Mouse (Mus musculus) ES-E14 (cell line): Measurements from ENCODE around the gene Sept9. TPM values are rescaled to one million over a fixed set of nuclear protein-coding genes. Genes with fewer than 3 reads are reported as not detected.

Experiments used
- DNase-seq: peaks from one replicate; pipeline ENCODE4 v3.0.0-alpha.2; 2013; ENCODE audit warnings: low read depth, low spot score
- H3K27ac ChIP-seq: 2 replicates; pipeline ENCODE4 v1.5.1; 2012; ENCODE audit warnings: low read depth, mild to moderate bottlenecking, low read length, moderate library complexity, mixed read lengths; ENCODE audit not compliant: poor library complexity, insufficient read depth, severe bottlenecking
- H3K36me3 ChIP-seq: 2 replicates; pipeline ENCODE4 v1.6.1; 2012; ENCODE audit warnings: mild to moderate bottlenecking, low read length, moderate library complexity, mixed read lengths; ENCODE audit not compliant: control insufficient read depth, poor library complexity, insufficient read depth, severe bottlenecking
- H3K4me1 ChIP-seq, 2 experiments: fragments of 150-350 bp in 1 of 2; sonication (generic) in 1 of 2; 2 replicates each; pipeline ENCODE4 v1.6.1; 2012; ENCODE audit warnings: low read length in 2 of 2, mild to moderate bottlenecking in 1 of 2, mixed read lengths in 1 of 2; ENCODE audit not compliant: control insufficient read depth in 2 of 2, insufficient read depth in 2 of 2, poor library complexity in 1 of 2
- H3K4me3 ChIP-seq, 2 experiments: fragments of 150-350 bp in 1 of 2; sonication (generic) in 1 of 2; 2 replicates each; pipeline ENCODE4 v1.5.1; 2012; ENCODE audit warnings: low read length in 2 of 2, low read depth in 1 of 2, mild to moderate bottlenecking in 1 of 2, mixed read lengths in 1 of 2; ENCODE audit not compliant: insufficient read depth in 1 of 2, poor library complexity in 1 of 2, severe bottlenecking in 1 of 2
- H3K9ac ChIP-seq: 2 replicates; pipeline ENCODE4 v1.6.1; 2012; ENCODE audit warnings: low read depth, mild to moderate bottlenecking, low read length, mixed read lengths; ENCODE audit not compliant: poor library complexity, insufficient read depth, severe bottlenecking
- H3K9me3 ChIP-seq: fragments of 150-350 bp; sonication (generic); 2 replicates; pipeline ENCODE4 v1.6.1; 2012; ENCODE audit warnings: low read depth, mild to moderate bottlenecking, low read length; ENCODE audit not compliant: control insufficient read depth, insufficient read depth
- CHD2 ChIP-seq: IDR thresholded peaks from 2 replicates; pipeline ENCODE4 v1.6.1; 2014; ENCODE audit warnings: mild to moderate bottlenecking, low read depth, low read length, inconsistent platforms
- HCFC1 ChIP-seq: IDR thresholded peaks from 2 replicates; pipeline ENCODE4 v1.6.1; 2012; ENCODE audit warnings: low read length, inconsistent platforms, borderline replicate concordance; ENCODE audit not compliant: insufficient read depth
- MAFK ChIP-seq: IDR thresholded peaks from 2 replicates; pipeline ENCODE4 v1.6.1; 2014; ENCODE audit warnings: mild to moderate bottlenecking, low read depth, low read length, inconsistent platforms; ENCODE audit not compliant: insufficient read depth
- ZC3H11A ChIP-seq: IDR thresholded peaks from 2 replicates; pipeline ENCODE4 v1.6.1; 2012; ENCODE audit warnings: low read depth, mild to moderate bottlenecking, inconsistent platforms, low read length, borderline replicate concordance
- ZNF384 ChIP-seq: IDR thresholded peaks from 2 replicates; pipeline ENCODE4 v1.6.1; 2012; ENCODE audit warnings: low read depth, low read length, inconsistent platforms
- in situ Hi-C, 2 experiments: fragments of 600-800 bp; cut with MboI; formaldehyde crosslinking; loops; one replicate each; pipeline ENCODE4 v1.15.1; 2025; ENCODE audit warnings: low sequenced_read_pairs in 2 of 2, inconsistent platforms in 1 of 2; ENCODE audit not compliant: unreplicated experiment in 2 of 2
- total RNA-seq: library from RNA; depleted of rRNA; stranded (reverse); fragments of 300-350 nt; gene quantifications from 2 replicates; pipeline ENCODE4 v1.2.3, GENCODE M21; 2012; rRNA removed

Sept9 gene
- total RNA-seq, 1 experiment: 65.7 TPM

DNA sequence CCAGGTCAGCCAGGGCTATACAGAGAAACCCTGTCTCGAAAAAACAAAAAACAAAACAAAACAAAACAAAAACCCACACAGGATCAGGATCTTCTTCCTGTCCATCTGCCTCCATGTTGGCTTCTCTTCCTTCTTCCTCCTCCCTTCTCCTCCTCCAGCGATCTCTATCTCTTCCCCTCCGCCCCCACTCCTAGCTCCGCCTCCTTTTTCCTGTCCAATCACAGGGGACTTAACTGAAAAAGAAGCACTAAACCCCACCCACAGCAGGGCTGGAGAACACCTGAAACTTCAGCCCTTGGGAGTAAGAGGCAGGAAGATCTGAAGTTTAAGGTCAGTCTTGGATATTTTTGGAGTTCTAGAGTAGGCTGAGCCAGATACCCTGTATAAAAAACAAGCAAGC is 212.2 kb downstream of the Sept9 start:
- Histone ChIP-seq H3K27ac (no peak overlapping the region), H3K36me3 (no peaks in the 10 kb centered on the region), H3K9ac (no peak overlapping the region), H3K4me1 (peaks cover 10 to 38% of the 10 kb centered on the region in 2 experiments), H3K4me3 (peak overlapping the region in 1 of 2 experiments; percentile 24; a peak in 3 of 4 replicates), H3K9me3 (no peaks in the 10 kb centered on the region)
- in situ Hi-C loops: no loop called here
- peak; percentile 86 for DNase-seq
- TF ChIP-seq CHD2 (no peak), ZC3H11A (no peak), HCFC1 (no peak), ZNF384 (no peak), MAFK (no peak)

Other genes with a start within 250 kb of the Sept9 start
- gene Sec14l1, start 84.5 kb upstream of the Sept9 start, total RNA-seq: 36.7 and 43.6 TPM in 2 replicates